Mouse (Mus musculus): ENCODE results near the gene Ppp5c.

- TF ChIP-seq CTCF (conservative IDR thresholded peaks at IDR 0.05; ENCODE audit: insufficient read depth, insufficient read length, low read depth, low read length): no peak
- no peak for TF ChIP-seq POLR2A (IDR thresholded peaks at IDR 0.05; ENCODE audit: low read depth, low read length)
These were observed 35.3 kb downstream of the Ppp5c start, which contains the start of gene Ccdc8 for GRCm38 (mm10) chr7:16992451-16992807.
